Mouse (Mus musculus) naive thymus-derived CD4-positive, alpha-beta T cell, adult 2 months (primary cell): Measurements from ENCODE around the gene Catsper3.
A peak's percentile ranks its signal among the peaks of the same experiment; 100 is the strongest.

ENCODE experiments used
- DNase-seq: peaks from one replicate; pipeline ENCODE4 v3.0.0-alpha.2; 2011; ENCODE audit warnings: low read depth

Catsper3 gene

GRCm38 (mm10) chr13:55826796-55827678, 42.7 kb downstream of the Catsper3 start:
- DNase-seq: no peak

GRCm38 (mm10) chr13:55827679-55828140, 43.3 kb downstream of the Catsper3 start:
- no peak for DNase-seq

GRCm38 (mm10) chr13:55828141-55829017, 44.0 kb downstream of the Catsper3 start:
- DNase-seq: no peak

GRCm38 (mm10) chr13:55829018-55829655, 44.8 kb downstream of the Catsper3 start:
- DNase-seq: no peak

- DNase-seq: no peak
Measured at GRCm38 (mm10) chr13:55830081-55830832, 45.9 kb downstream of the Catsper3 start.

- DNase-seq: no peak
Measured at GRCm38 (mm10) chr13:55830833-55831721, 46.7 kb downstream of the Catsper3 start.

GRCm38 (mm10) chr13:55831722-55832160, 47.4 kb downstream of the Catsper3 start:
- DNase-seq: no peak

- DNase-seq: no peak
Measured at GRCm38 (mm10) chr13:55832602-55833001, 48.2 kb downstream of the Catsper3 start.

- DNase-seq: no peak
Measured at GRCm38 (mm10) chr13:55833921-55834320, 49.6 kb downstream of the Catsper3 start.

- DNase-seq: no peak
Measured at GRCm38 (mm10) chr13:55834667-55835066, 50.3 kb downstream of the Catsper3 start.

- DNase-seq: no peak
Measured at GRCm38 (mm10) chr13:55835548-55836097, 51.3 kb downstream of the Catsper3 start.

- no peak for DNase-seq
Measured at GRCm38 (mm10) chr13:55836142-55836625, 51.8 kb downstream of the Catsper3 start, which contains the start of gene Pitx1. TSS of gene Pitx1 (minus strand) at chr13:55836192.

- DNase-seq: no peak
Measured at GRCm38 (mm10) chr13:55836786-55837780, 52.7 kb downstream of the Catsper3 start.

GRCm38 (mm10) chr13:55840223-55840622, 55.9 kb downstream of the Catsper3 start:
- no peak for DNase-seq

GRCm38 (mm10) chr13:55843700-55844099, 59.3 kb downstream of the Catsper3 start:
- DNase-seq: peak; percentile 10

GRCm38 (mm10) chr13:55847805-55848204, 63.4 kb downstream of the Catsper3 start:
- no peak for DNase-seq

GRCm38 (mm10) chr13:55848604-55849190, 64.3 kb downstream of the Catsper3 start:
- no peak for DNase-seq

GRCm38 (mm10) chr13:55850726-55851125, 66.4 kb downstream of the Catsper3 start:
- no peak for DNase-seq
